Mouse (Mus musculus) forebrain, embryonic 10.5 days (tissue): Measurements from ENCODE around the gene Zfp593. TPM values are rescaled to one million over a fixed set of nuclear protein-coding genes. Genes with fewer than 3 reads are reported as not detected.
A peak's percentile ranks its signal among the peaks of the same experiment; 100 is the strongest.
"Not testable (repeated sequence)": the region's sequence is repeated elsewhere in the genome, so short reads cannot be mapped to it uniquely, and the experiment has no call there.

Experiments
- DNase-seq: peaks from one replicate; pipeline ENCODE4 v3.0.0-alpha.2; 2017; ENCODE audit warnings: low spot score; ENCODE audit errors: extremely low spot score
- H3K27ac ChIP-seq: fragments of 300-500 bp; sonication (generic); 2 replicates; pipeline ENCODE4 v1.5.1; 2016; ENCODE audit warnings: mild to moderate bottlenecking
- H3K27me3 ChIP-seq: fragments of 300-500 bp; sonication (generic); 2 replicates; pipeline ENCODE4 v1.6.1; 2016; ENCODE audit warnings: mild to moderate bottlenecking; ENCODE audit not compliant: poor library complexity, severe bottlenecking
- H3K36me3 ChIP-seq: fragments of 300-500 bp; sonication (generic); replicated peaks from 2 replicates; pipeline ENCODE4 v1.6.1; 2016; ENCODE audit warnings: mild to moderate bottlenecking, moderate library complexity
- H3K4me1 ChIP-seq: fragments of 300-500 bp; sonication (generic); 2 replicates; pipeline ENCODE4 v1.6.1; 2016
- H3K4me3 ChIP-seq: fragments of 300-500 bp; sonication (generic); 2 replicates; pipeline ENCODE4 v1.5.1; 2016; ENCODE audit warnings: mild to moderate bottlenecking, moderate library complexity
- H3K9me3 ChIP-seq: fragments of 300-500 bp; sonication (generic); 2 replicates; pipeline ENCODE4 v1.6.1; 2016; ENCODE audit warnings: mild to moderate bottlenecking, moderate library complexity
- WGBS: fragments of 180-500 bp; shearing (Covaris S2); methylation state at CpG from one replicate; pipeline ENCODE4 v1.1.7; 2016; 5-methylcytosine and 5-hydroxymethylcytosine counted together
- polyA plus RNA-seq: library from polyadenylated mRNA; unstranded; fragments of >200 nt; fragmentation: Nextera tagmentation; extraction: Ambion mirVana; gene quantifications from 2 replicates; pipeline ENCODE4 v1.2.1, GENCODE M21; 2016

The Zfp593 gene
- polyA plus RNA-seq, 1 experiment from 2014 or later, result 22.7 TPM

DNA sequence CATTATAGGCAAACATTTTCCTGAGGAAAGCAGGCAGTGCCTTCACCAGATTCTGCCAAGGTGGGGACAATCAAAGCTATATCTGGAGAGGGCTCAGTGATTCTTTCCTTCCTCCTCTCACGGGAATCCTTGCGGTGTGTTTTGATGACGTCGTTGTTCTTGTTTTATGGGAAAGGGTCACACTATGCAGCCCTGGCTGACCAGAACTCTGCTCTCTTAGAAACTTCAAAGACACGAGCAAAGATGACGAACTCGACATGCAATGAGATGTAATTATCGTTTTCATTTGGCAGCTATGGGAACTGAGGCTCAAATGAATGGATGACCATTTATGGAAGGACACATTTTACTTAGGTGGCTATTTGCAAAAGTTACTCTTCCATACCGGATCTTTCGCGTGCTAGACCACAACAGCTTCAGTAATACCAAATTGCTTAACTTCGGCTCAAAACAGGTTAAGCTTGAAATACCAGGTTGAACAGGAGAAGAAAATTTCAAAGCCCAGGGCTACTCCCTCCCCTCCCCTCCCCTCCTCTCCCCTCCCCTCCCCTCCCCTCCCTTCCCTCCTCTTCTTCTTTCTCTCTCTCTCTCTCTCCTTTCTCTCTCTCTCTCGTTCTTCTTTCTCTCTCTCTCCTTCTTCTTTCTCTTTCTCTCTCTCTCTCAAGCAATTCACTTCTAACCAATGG, 27.5 kb upstream of the Zfp593 start:
- 0 out of 2 replicates have a peak, but pooled peaks cover 3% of the 10 kb centered on the region for H3K27me3 ChIP-seq
- H3K4me3 ChIP-seq, result peak overlapping the region; percentile 36
- H3K36me3 ChIP-seq, result peaks cover 28% of the 10 kb centered on the region
- H3K4me1 ChIP-seq, result peaks cover 16% of the 10 kb centered on the region
- DNase-seq, result no peak
- WGBS, result 38% methylated on average over 12 of the region's 13 CpGs
- H3K9me3 ChIP-seq, result no peaks in the 10 kb centered on the region
- H3K27ac ChIP-seq, result peak overlapping the region; percentile 35; the same call in 1 of the 2 replicates

- Histone ChIP-seq H3K4me3 (no peak overlapping the region), H3K4me1 (peaks cover 16% of the 10 kb centered on the region), H3K9me3 (no peaks in the 10 kb centered on the region), H3K36me3 (peaks cover 19% of the 10 kb centered on the region), H3K27me3 (0 out of 2 replicates have a peak, but pooled peaks cover 3% of the 10 kb centered on the region), H3K27ac (no peak overlapping the region)
- WGBS, result 89% methylated on average over 7 of the region's 7 CpGs
- no peak for DNase-seq
These were observed 26.6 kb upstream of the Zfp593 start for GRCm38 (mm10) chr4:134271979-134272378.

DNA sequence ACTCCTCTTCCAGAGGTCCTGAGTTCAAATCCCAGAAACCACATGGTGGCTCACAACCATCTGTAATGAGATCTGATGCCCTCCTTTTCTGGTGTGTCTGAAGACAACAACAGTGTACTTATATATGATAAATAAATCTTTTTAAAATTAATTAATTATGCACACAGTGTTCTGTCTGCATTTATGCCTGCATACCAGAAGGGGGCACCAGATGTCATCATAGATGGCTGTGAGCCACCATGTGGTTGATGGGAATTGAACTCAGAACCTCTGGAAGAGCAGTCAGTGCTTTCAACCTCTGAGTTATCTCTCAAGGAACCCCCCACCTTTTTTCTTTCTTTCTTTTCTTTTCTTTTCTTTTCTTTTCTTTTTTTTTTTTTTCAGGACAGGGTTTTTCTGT, 24.2 kb upstream of the Zfp593 start:
- H3K9me3 ChIP-seq, H3K27ac ChIP-seq, DNase-seq, H3K36me3 ChIP-seq, H3K27me3 ChIP-seq, H3K4me3 ChIP-seq: not testable (repeated sequence)
- H3K4me1 ChIP-seq, result peaks cover 16% of the 10 kb centered on the region

DNA sequence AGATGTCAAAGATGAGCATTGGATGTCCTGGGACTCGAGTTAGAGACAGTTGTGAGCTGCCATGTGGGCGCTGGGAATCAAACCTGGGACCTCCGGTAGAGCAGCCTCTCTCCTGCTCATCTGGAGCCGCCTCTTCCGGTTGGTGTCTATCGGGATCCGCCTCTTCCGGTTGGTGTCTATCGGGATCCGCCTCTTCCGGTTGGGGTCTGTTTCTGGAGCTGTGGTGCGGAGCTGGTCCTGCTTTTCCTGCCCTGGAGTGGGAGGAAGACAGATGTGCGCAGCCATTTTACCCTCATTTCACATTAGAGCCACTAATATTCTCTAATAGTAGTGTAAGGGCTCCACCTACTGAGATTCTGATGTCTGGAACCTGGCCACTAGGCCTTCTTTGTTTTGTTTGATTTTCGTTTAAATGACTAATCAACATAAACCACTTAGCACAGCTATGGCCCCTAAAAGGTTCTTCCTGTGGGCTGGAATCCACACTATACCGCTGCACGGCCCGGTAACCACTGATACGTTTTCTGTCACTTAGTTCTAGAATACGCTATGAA, 22.8 kb upstream of the Zfp593 start:
- Histone ChIP-seq H3K9me3 (no peaks in the 10 kb centered on the region), H3K27ac (no peak overlapping the region), H3K4me1 (peaks cover 8% of the 10 kb centered on the region)

GRCm38 (mm10) chr4:134265860-134266585, 20.6 kb upstream of the Zfp593 start:
- Histone ChIP-seq H3K4me3 (no peak overlapping the region), H3K36me3 (no peaks in the 10 kb centered on the region), H3K27me3 (no peaks in the 10 kb centered on the region), H3K4me1 (no peaks in the 10 kb centered on the region; the same call in 1 of the 2 replicates), H3K9me3 (no peaks in the 10 kb centered on the region), H3K27ac (no peak overlapping the region)
- WGBS, result 71% methylated on average over 9 of the region's 9 CpGs
- no peak for DNase-seq

More for the DNA sequence above, 22.8 kb upstream of the Zfp593 start:
- Histone ChIP-seq H3K27me3 (no peaks in the 10 kb centered on the region), H3K4me3 (no peak overlapping the region), H3K36me3 (no peaks in the 10 kb centered on the region)
- WGBS, result 86% methylated on average over 19 of the region's 19 CpGs
- DNase-seq, result no peak

DNA sequence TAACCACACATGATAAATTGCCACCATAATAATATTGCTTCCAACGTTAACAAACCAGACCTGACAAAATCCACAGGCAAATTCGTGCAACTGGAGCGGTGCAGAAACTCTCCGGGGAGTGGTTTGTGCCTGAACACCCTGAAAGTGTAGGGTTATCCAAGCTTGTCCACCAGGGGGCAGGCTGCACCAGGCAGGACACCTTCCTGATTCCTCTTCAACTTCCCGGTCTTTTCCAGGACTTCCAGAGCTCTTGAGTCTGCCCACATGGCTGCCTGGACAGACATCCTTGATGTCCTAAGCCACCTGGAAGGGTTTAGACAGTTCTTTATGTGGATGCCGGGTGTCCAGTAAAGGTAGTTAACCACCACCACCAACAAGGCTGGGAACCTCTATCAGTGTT, 17.8 kb upstream of the Zfp593 start:
- Histone ChIP-seq H3K27ac (no peak overlapping the region), H3K4me3 (no peak overlapping the region), H3K36me3 (no peaks in the 10 kb centered on the region), H3K27me3 (no peaks in the 10 kb centered on the region), H3K9me3 (no peaks in the 10 kb centered on the region), H3K4me1 (peaks cover 7% of the 10 kb centered on the region)
- DNase-seq, result peak; percentile 57
- WGBS, result 38% methylated on average over 6 of the region's 6 CpGs

- 65% methylated on average over 11 of the region's 11 CpGs for WGBS
- H3K4me1 ChIP-seq, result peaks cover 55% of the 10 kb centered on the region
These were observed 13.0 kb upstream of the Zfp593 start for GRCm38 (mm10) chr4:134258354-134258753.

DNA sequence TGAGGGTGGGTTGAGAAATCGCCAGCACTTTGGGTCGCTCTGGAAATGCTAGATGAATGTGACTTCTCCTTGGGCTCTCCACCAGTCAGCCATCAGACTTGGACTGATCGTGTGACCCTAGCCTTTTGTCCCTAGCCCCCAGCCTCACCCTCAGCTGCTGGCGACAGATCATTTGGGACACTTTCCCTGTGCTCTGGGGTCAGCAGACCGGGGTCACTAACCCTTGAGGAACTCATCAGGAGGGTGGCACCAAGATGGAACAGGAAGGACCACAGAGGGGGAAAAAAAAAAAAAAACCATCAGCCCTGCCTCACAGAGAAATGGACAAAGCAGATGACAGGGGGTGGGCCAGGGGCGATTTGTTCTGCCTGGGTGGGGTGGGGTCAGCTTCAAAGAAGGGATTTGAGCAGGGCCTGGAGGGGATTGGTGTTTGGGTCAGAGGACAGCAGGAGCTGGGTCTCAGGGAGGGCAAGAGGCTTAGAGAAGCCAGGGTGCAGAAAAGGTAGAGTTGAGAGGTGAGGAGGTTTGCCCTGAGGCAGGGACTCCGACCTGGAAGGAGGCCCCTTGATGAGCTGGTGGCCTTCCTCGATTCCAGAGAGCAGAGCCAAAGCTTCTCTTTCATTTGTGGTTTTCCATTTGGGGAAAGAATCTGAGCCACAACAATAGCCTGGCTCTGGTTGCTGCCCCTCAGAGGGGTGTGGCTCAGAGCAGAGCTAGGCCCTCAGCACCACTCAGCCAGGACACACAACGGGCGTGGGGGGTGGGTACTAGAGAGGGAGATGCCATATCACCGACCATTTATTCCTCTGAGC, 12.0 kb upstream of the Zfp593 start:
- Histone ChIP-seq H3K36me3 (no peaks in the 10 kb centered on the region), H3K27ac (peak overlapping the region; percentile 83), H3K4me3 (peak overlapping the region; percentile 22), H3K4me1 (peaks cover 65% of the 10 kb centered on the region), H3K9me3 (no peaks in the 10 kb centered on the region), H3K27me3 (peaks cover 45% of the 10 kb centered on the region)
- peak; percentile 33 for DNase-seq
- 2% methylated on average over 11 of the region's 11 CpGs for WGBS

More at GRCm38 (mm10) chr4:134258354-134258753, 13.0 kb upstream of the Zfp593 start:
- no peaks in the 10 kb centered on the region for H3K36me3 ChIP-seq
- peaks cover 35% of the 10 kb centered on the region for H3K27me3 ChIP-seq
- DNase-seq, result no peak
- no peak overlapping the region for H3K4me3 ChIP-seq
- 0 out of 2 replicates have a peak overlapping the region, but pooled peaks have one; percentile 9 for H3K27ac ChIP-seq
- no peaks in the 10 kb centered on the region for H3K9me3 ChIP-seq

- no peak for DNase-seq
- Histone ChIP-seq H3K27me3 (peaks cover 53% of the 10 kb centered on the region), H3K4me3 (peak overlapping the region; percentile 22), H3K36me3 (no peaks in the 10 kb centered on the region), H3K4me1 (peaks cover 73% of the 10 kb centered on the region), H3K9me3 (no peaks in the 10 kb centered on the region), H3K27ac (peak overlapping the region; percentile 83)
- WGBS, result 3% methylated on average over 19 of the region's 19 CpGs
These were observed 11.2 kb upstream of the Zfp593 start for GRCm38 (mm10) chr4:134256407-134257197.

DNA sequence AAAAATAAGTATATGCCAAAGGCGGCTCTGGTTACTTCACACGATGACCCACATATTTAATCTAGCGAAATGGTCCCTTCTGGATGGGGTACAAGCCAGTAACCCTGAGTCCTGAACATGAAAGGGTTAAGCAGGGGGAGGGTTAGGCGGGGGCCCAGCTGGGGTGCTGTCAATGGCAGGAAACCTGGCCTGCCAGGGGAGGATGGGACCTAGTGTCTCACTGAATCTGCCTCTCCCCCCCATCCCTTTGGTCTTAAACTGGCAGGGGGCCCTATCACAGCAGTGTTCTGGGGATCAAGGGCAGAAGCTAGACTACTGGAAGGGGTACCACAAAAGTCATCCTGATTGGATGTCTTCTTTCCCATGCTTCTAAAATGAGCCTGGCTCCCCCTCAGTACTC, 10.5 kb upstream of the Zfp593 start:
- H3K9me3 ChIP-seq, result no peaks in the 10 kb centered on the region

DNA sequence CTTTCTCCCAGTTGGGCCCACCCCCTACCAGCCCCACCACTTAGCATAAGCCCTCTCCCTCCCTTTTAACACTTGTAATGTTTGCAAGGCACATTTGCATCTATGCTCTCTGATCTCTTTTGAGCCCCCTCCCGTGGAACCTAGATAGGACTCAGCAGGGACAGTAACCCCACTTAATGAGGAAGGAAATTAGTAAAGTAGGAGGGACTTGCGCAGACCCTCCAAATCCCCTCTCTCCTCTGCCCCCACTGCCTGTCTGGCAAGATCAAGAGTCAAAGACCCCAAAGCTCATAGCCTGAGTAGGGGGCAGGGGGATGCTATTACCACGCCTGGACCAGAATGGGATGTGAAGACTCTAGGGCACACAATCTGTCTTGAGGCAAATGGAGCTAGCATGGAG, 9.4 kb upstream of the Zfp593 start:
- Histone ChIP-seq H3K4me1 (peaks cover 90% of the 10 kb centered on the region), H3K27me3 (peaks cover 71% of the 10 kb centered on the region), H3K36me3 (no peaks in the 10 kb centered on the region), H3K4me3 (no peak overlapping the region), H3K27ac (0 out of 2 replicates have a peak overlapping the region, but pooled peaks have one; percentile 8), H3K9me3 (no peaks in the 10 kb centered on the region)
- WGBS, result 14% methylated on average over 3 of the region's 3 CpGs
- no peak for DNase-seq

More for the DNA sequence above, 10.5 kb upstream of the Zfp593 start:
- Histone ChIP-seq H3K4me3 (peak overlapping the region; percentile 22; the same call in 1 of the 2 replicates), H3K4me1 (peaks cover 80% of the 10 kb centered on the region), H3K27me3 (peaks cover 60% of the 10 kb centered on the region), H3K36me3 (no peaks in the 10 kb centered on the region), H3K27ac (peak overlapping the region; percentile 83)
- WGBS, result 22% methylated on average over 4 of the region's 4 CpGs
- no peak for DNase-seq
